Mouse (Mus musculus) megakaryocyte, adult 5-6 weeks (primary cell): ENCODE measurements around the gene Ephb2. TPM values are rescaled to one million over a fixed set of nuclear protein-coding genes. Genes with fewer than 3 reads are reported as not detected.

ENCODE experiments used
- ATAC-seq: 2 replicates; pipeline ENCODE4 v1.8.0; 2016; ENCODE audit warnings: mild to moderate bottlenecking, inconsistent platforms; ENCODE audit not compliant: poor library complexity, severe bottlenecking
- total RNA-seq, 2 experiments: library from RNA; stranded (forward) in 1 of 2; stranded (reverse) in 1 of 2; fragments of 153-499, 151-499 nt in 1 of 2; fragments of 221-1000, 200-1000 nt in 1 of 2; gene quantifications; 2 replicates each; pipeline versions ENCODE4 v1.2.3 to v1.2.4; 2015 to 2017

The Ephb2 gene
- total RNA-seq, 2 experiments from 2014 or later, result 1.1 to 1.2 TPM

DNA sequence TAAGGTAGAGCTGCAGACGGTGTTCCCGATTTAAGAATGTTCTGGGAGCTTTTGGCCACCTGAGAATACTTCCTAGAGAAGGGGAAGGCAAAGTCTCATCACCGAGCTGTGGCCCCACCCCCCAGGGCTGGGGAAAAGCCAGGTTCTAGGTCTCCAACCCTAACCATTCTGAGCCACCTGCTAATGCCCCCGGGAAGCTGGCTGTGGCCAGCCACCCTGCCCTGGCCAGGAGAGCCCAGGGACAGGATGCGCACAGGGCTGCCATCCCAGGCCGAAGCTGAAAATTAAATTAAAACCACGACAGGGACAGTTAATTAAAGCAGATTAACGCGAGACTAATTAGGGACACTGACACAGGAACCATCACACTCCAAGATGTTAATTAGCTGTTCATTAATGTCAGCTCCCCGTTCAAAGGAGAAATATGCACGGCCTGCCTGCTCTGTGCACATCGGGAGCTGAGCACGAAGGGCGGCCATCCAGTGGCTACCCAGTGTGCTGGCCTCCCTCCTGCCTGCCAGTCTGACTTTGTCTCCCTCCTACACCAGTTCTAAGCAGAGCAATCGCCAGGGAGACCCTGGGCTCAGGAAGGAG is 101.5 kb downstream of the Ephb2 start:
- ATAC-seq, result no peak

DNA sequence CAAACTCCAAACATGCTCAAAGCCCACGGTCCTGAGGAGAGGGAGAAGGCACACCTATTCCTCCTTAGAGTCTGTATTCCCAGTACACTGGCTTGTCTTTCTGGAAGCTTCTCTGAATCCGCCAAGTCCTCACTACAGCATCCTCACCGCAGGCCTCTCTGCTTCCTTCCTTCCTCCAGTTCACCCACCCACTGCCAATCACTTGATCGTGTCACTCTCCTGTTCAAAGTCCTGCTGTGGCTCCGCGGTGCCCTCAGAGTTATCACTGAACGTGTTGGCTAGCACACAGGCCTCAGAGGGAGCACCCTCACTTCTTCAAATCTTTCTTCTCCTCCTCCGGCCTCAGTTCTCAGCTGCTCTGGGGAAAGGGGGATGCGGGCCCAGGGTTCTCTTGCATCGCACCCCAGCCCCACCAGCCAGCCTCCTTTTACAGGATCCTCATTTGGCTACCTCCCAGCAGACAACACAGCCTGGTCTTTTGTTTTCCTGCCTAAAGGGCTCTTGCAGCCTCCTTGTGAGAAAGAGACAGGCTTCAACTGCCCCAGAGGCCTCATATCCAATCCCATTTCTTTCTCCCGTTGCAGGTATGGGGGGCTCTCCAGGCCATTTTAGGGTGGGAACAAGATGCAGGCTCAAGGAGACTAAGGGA is 102.4 kb downstream of the Ephb2 start:
- ATAC-seq, result no peak

DNA sequence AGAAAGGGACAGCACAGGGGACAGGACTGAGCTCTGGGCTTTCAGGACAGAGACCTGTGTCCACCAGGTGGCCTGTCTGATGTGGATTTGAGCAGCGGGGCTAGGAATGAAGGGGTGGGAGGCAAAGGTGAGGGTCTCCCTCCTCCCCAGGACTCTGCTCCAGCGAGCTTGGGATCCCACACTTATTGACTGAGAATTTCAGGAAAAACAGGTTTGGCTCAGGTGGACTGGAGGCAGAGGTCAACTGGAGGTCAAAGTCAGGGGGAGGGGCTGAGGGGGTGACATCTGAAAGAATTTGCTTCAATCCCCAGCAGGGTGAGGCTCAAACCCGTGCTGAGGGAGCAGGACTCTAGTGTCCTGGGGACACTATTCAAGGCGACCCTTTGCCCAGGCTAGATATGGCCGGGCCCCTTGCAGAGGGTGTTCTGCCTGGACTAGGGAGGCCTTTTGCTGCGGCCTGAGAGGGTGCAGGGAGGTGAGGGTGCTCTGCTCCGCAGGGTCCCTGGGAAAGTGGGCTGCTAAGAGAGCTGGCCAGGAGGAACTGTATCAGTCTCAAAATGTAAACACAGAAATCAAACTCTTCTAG is 103.2 kb downstream of the Ephb2 start:
- ATAC-seq, result no peak

DNA sequence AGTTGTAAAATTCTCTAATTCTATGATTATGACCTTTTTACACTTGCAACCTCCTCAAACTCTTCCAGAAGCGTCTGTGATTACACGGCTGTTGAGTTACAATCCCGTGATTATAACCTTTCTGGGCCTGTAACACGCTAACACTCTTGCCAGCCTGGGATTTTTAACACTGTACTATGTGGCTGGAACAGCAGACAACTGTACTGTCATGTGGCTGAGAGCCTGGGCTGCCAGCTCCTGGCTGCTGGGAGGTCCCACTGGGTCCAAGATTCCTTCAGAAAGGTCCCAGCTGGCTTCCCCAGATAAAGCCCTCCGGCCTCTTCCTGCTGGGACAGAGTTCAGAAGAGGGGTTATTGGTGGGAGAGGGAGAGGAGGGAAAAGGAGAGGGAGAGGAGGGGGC is 104.0 kb downstream of the Ephb2 start:
- ATAC-seq, result no peak

DNA sequence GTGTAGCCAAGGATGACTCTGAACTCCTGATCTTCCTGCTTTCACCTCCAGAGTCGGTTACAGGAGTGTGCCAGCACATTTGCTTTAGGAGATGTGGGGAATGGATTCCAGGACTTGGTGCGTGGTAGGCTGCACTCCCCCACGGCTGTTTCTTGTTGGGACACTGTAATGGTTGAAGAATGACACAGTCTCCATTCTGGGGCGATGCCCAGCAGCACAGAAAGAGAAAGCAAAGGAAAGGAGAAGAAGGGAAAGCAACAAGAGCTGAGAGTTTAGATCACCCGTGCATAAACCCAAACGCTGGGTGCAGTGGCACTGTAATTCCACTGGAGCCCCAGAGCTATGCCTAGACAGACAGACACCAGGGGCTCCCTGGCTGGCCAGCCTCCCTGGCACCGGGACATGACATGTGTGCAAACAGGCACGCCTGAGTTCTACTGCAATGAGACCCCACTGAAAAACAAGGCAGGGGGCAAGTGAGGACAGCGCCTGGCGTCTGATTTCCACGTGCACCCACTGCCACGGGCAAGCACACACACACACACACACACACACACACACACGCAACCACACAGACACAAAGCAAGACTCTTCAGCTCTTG is 104.7 kb downstream of the Ephb2 start:
- no peak for ATAC-seq

DNA sequence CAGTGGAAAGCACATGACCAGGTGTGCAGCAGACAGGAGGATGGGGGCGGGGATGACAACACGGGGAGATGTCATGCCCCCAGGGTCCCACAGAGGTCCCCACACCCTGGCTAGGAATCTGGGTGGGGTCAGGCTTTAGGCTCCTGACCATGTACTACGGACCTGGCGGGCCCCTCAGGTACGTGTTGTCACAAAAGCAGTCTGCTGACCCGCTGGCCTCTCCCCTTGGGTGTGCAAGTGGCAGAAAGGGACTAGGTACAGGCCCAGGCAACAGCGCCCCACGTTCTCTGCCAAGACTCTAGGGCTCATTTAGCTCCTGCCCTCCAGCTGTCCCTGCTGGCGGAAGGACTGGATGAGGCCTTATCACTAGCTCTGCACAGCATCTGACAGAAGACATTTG is 105.3 kb downstream of the Ephb2 start:
- ATAC-seq, result no peak

DNA sequence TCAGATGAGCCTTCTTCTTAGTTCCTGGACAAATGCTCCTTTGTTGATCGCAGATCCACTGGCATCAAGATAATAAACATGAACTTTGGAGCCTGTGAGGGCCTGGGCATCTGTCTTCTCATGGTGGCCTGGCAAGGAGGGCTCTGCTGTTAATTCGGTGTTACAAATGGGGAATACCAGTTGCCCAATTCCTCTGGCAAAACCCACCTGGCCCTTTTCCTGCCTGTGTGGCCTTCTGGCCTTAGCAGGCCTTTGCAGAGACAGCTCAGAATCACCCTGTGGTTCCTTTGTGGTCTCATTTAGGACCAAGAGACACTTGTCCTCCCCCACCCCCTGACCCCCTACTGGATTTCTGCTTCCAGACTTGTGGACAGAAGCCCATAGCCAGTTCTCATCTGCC is 106.2 kb downstream of the Ephb2 start:
- no peak for ATAC-seq

DNA sequence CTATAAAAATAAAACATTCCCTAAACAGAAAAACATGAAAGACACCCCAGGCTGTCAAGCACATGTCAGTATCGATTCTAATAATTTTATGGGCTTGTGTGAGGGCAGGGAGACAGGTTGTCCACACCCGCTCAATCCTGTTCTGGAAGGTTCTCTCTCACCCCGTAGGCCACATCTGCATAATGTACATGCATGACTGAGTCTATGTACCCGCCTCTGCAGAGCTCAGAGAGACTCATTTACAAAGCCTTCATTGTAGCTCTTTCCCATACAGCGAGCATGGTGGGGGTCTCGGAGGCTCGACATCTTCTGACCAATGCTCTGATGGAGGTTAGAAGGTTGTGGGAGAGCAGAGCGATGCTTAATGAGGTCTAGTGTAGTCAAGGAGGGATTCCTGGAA is 108.8 kb downstream of the Ephb2 start:
- ATAC-seq, result no peak

DNA sequence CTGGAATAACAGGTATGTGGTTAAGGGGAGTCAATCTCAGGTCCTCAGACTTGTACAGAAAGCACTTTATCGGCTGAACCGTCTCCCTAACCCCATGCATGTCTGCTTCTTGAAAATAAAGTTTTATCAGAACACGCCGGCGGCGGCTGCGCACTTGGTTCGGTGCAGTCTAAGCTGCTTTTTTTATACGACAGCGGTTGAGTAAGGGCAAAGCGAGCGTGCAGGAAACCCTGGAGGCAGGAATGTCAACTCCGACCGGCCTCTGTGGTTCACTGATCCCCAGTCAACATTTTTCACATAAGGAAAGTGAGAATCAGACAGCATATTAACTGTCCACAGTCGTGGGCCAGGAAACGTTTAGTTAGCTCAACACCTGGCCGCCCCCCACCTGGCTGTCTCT is 111.1 kb downstream of the Ephb2 start:
- ATAC-seq, result no peak

DNA sequence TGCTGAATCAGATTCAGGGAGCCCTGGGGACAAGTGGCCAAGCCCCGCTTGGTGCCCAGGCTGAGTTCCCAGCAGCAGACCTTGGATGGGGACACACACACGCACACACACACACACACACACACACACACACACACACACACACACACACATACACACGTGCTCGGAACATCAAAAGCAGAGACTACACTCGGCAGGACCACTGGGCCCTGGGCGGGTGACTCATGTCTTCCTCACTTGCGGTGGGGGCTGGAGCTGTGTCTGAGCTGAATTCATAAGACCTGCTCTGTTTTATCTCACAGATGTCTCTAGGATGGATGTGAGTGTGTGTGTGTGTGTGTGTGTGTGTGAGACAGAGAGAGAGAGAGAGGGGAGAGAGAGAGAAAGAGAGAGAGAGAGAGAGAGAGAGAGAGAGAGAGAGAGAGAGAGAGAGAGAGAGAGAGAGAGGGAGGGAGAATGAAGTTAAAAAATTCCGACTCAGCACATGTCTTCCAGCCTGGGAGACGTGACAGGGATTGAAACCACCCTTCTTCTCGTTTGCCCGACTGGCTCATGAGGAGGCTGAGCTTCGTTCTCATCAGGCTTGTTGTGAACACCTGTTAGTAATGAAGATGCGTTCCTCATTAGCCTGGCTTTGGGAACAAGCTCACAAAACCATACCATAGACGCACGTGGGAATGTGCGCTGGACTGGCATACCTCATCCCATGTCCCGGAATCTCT is 113.3 kb downstream of the Ephb2 start:
- no peak for ATAC-seq

DNA sequence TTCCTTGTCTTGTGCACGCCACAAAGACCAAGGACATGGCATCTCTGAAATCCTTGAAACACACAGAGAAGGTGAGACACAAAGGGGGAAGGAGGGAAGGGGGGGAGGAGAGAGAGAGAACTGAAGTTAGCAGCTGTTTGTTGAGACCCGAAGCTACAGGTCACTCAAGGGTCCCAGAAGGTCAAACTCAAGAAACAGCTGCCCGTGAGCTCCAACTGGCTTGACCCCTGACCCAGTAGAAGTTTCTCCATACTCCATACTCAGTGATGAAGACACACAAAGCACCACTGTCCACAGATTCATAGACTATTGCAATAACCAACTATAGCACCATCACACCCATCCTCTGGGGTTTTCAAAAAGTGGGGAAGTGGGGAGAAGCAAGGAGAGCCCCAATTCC is 113.9 kb downstream of the Ephb2 start:
- ATAC-seq, result no peak

DNA sequence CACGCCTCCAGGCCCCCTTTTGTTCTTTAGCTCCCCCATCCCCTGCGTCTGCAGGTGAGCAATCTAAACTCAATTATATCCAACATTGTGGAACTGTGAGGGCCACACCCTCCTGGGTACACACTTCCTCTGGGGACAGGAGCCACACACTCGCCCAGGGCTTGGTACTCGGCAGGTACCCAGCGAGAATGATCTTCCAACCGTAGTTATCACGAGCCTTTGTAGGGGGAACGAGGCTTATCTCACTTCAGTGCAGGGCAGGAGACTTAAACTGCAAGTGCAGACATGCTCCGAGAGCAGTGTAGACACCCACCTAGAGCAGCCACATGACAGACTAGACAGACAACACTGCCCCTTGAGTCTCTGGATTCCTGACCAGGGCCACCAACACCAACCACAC is 115.8 kb downstream of the Ephb2 start:
- ATAC-seq, result no peak

DNA sequence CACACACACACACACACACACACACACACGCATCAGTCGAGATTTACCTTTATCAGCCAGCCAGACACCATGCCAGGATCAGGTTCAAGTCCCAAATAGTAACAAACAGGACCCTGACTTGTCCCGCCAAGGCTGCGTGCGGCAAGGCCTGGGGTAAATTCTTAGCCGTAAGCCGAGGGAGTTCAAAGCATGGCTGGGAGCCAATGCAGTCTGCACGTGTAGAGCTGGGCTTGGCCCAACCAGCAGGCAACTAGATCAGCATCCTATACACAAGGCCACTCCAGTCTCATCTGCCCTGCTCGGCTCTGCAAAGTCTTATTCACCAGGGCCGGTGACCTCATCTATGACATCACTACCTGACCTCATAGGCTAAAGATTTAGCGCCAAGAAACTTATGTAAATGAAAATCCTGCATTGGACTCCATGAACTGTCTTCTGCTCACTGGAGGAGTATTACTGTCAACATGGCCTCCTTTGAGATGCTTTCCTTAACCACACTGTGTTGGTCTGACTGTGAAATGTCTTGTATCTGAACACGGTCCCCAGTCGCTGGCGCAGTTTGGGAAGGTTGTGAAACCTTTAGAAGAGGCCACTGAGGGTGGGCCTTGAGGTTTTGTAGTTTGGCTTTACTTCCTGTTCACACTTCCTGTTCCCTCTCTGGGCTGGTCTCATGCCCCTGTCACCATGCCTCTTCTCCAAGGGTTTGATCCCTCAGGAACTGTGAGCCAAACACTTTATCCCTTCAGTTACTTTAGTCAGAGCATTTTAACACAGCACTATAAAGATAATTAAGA is 117.4 kb downstream of the Ephb2 start:
- ATAC-seq, result peak; percentile 35; the same call in 1 of the 2 replicates

DNA sequence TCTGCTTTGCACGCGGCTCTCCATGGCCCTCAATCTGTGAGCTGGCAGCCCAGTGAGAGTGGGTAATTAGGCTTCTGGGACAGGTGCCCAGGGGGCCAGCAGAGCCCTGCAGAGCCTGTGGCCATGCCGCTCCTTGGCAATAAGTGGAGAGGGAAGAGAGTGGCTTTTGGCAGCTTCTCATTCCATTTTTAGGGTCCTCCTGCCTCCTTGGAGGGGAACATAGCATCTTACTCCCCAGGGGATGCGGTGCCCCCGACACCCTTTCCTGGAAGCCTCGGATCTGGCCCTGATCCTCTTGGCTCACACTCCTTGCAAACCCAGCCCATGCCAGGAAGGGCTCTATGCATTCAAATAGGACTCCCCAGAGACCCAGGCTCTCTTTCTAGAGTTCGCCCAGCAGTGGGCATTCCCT is 119.2 kb downstream of the Ephb2 start:
- ATAC-seq, result no peak

DNA sequence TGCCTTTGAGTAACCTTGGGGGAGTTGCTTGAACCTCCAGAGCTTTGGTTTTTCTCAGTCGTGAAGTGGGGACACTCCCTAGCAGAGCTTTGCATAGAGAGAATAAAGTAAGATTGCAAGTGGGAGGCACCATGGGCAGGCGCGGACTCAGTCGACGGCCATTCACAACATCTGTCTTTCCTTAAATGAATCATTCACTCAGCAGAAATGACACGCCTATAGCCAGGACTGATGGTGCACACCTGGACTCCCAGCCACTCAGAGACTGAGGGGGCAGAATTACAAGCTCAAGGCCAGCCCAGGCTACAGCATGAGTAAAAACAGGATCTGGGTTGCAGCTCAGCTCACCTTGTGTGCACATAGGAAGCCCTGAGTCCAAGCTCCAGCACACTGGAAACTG is 121.3 kb downstream of the Ephb2 start:
- no peak for ATAC-seq

DNA sequence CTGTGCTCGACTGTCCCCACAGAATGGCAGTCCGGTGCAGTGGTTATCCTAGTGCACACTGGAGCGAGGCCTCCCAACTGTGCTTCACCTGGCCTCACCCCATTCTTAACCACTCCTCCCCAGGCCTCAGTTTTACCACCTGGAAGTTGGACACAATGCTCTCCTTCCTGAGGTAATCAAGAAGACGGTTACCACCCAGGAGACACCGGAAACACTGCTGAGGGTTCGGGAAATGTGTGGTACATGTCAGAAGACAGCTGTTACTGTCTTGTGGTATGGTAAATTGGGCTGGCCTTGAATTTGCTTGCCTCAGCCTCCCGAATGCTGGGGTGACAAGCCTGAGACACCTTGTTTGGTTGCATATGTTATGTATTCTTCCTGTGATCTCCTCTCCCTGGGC is 121.9 kb downstream of the Ephb2 start:
- ATAC-seq, result no peak

DNA sequence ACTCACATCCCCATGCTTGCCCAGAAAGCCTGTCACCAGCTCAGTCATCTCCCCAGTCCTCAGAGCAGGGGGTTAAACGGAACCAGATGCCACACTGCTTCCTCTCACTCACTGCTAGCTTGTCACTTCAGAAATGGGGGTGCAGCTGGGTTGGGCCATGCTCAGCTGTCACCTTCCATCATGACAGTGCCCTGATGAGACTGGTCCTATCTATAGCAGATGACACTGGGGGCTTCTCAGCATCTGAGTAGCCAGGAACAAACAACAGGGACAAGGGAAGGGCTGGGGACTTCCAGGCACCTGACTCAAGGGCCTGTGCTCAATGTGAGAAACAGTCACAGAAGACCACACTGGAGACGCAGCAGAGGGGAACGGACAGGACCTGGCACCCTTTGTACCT is 122.4 kb downstream of the Ephb2 start:
- no peak for ATAC-seq

DNA sequence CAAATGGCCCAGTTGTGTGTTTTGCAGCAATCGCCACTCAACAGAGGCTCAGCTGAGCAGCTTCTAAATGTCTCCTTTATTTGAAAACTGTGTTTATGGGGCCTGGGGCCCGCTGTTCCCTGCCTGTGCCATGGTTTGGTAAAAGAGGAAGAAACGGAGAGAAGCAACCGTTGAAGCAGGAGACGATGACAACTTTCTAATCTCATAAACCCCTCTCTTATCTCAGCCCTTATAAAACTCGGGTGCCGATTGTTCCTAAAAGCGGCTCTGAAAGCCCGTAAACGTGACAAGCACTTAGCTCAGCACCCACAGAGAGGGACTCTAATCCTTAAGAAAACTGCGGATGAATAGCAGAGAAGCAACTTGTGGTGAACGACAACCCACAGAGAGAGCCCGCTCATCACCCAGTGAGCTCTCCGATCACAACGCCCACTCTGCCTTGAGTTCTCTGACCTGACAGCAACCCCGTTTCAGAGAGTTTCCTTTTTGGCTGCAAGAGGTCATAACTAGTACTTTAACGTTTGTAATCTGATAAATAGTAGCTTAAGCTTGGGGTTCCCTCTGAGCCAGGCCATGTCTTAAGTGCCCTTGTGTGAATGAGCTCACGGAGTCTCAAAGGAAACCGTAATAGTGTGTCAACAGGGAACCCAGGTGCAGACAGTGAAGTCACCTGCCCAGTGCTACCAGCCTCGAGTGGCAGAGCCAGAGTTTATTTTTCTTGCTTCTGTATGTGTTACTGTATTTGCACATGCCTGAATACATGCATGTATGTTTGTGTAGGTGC is 123.6 kb downstream of the Ephb2 start:
- peak; percentile 40; the same call in 1 of the 2 replicates for ATAC-seq

DNA sequence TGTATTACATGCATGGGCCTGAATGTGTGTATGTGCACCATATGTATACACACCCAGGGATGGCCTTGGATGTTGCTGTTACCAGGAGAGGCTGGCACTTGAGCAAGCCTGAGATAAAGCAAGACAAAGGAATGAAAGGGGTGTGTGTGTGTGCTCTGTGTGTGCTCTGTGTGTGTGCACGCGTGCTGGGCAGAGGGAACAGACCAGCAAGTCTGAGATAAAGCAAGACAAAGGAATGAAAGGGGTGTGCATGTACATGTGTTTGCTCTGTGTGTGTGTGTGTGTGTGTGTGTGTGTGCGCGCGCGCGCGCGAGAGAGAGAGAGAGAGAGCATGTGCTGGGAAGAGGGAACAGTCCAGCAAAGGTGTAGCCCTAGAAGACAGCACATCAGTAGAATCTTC is 125.4 kb downstream of the Ephb2 start:
- no peak for ATAC-seq

DNA sequence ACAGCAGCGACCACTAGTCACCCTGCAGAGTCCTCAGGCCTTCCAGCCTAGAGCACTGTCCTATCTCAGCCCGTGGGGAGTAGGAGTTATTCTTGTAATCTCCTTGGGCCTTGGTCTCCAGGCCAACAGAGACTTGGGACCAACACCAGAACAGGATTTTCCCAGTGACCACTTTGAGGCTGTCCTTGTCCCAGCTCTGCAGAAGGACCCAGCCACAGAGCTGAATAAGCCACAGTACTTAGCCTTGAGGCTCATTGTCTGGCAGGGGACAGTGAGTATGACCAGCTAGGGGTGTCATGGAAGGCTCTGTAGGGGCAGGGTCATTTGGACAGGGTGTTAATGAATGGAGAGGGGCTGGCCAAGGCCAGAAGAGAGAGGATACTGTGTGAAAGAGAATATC is 126.8 kb downstream of the Ephb2 start:
- ATAC-seq, result no peak
